Mouse (Mus musculus) neural tube, embryonic 14.5 days (tissue): Measurements from ENCODE around the gene Nrd1. TPM values are rescaled to one million over a fixed set of nuclear protein-coding genes. Genes with fewer than 3 reads are reported as not detected.

Experiments
- ATAC-seq: fragments of 200-750 bp; cut with Nextera tagmentation; 2 replicates; pipeline ENCODE4 v1.8.0; 2017; ENCODE audit warnings: low read depth, mild to moderate bottlenecking, moderate TSS enrichment, moderate library complexity
- H3K27ac ChIP-seq: fragments of 300-500 bp; sonication (generic); 2 replicates; pipeline ENCODE4 v1.5.1; 2014; ENCODE audit warnings: low read depth, mild to moderate bottlenecking, control low read depth, low read length, moderate library complexity, mixed read lengths
- H3K27me3 ChIP-seq: fragments of 300-500 bp; sonication (generic); 2 replicates; pipeline ENCODE4 v1.6.1; 2014; ENCODE audit warnings: low read length; ENCODE audit not compliant: control insufficient read depth, insufficient read depth
- H3K36me3 ChIP-seq: fragments of 300-500 bp; sonication (generic); 2 replicates; pipeline ENCODE4 v1.6.1; 2014; ENCODE audit warnings: low read length, mixed read lengths; ENCODE audit not compliant: control insufficient read depth, insufficient read depth
- H3K4me1 ChIP-seq: fragments of 300-500 bp; sonication (generic); 2 replicates; pipeline ENCODE4 v1.6.1; 2014; ENCODE audit warnings: low read length; ENCODE audit not compliant: control insufficient read depth, insufficient read depth
- H3K4me2 ChIP-seq: fragments of 300-500 bp; sonication (generic); 2 replicates; pipeline ENCODE4 v1.6.1; 2014; ENCODE audit warnings: mild to moderate bottlenecking, low read depth, low read length, control low read depth
- H3K4me3 ChIP-seq: fragments of 300-500 bp; sonication (generic); 2 replicates; pipeline ENCODE4 v1.5.1; 2014; ENCODE audit warnings: low read depth, low read length, control low read depth, mixed read lengths
- H3K9ac ChIP-seq: fragments of 300-500 bp; sonication (generic); replicated peaks from 2 replicates; pipeline ENCODE4 v1.6.1; 2014; ENCODE audit warnings: low read depth, mild to moderate bottlenecking, control low read depth, low read length, mixed read lengths
- H3K9me3 ChIP-seq: fragments of 300-500 bp; sonication (generic); 2 replicates; pipeline ENCODE4 v1.6.1; 2016; ENCODE audit warnings: low read length; ENCODE audit not compliant: control insufficient read depth
- WGBS: fragments of 180-500 bp; shearing (Covaris S2); extraction: QIAGEN DNeasy Blood & Tissue Kit; methylation state at CpG from one replicate; pipeline ENCODE4 v1.1.7; 2014; 5-methylcytosine and 5-hydroxymethylcytosine counted together
- microRNA counts: library from miRNA; unstranded; fragments of <30 nt; microRNA quantifications from one replicate; lab custom pipeline; 2016
- microRNA-seq: library from miRNA; unstranded; fragments of <30 nt; microRNA quantifications from one replicate; pipeline ENCODE4, GENCODE M21; 2016
- polyA plus RNA-seq: library from polyadenylated mRNA; unstranded; fragments of >200 nt; fragmentation: Nextera tagmentation; extraction: Ambion mirVana; gene quantifications from 2 replicates; pipeline ENCODE4 v1.2.1, GENCODE M21; 2014

The Nrd1 gene
- polyA plus RNA-seq, 1 experiment from 2014 or later, result 67.4 TPM

GRCm38 (mm10) chr4:109109686-109110085 lies 109.2 kb downstream of the Nrd1 start:
- no peaks in the 10 kb centered on the region for H3K27me3 ChIP-seq
- WGBS, result 91% methylated on average over 10 of the region's 10 CpGs
- H3K36me3 ChIP-seq, result no peaks in the 10 kb centered on the region
- no peak overlapping the region for H3K9ac ChIP-seq
- H3K9me3 ChIP-seq, result no peaks in the 10 kb centered on the region
- no peak overlapping the region for H3K4me3 ChIP-seq
- no peaks in the 10 kb centered on the region for H3K4me1 ChIP-seq
- no peak for ATAC-seq
- no peak overlapping the region for H3K4me2 ChIP-seq
- H3K27ac ChIP-seq, result no peak overlapping the region

DNA sequence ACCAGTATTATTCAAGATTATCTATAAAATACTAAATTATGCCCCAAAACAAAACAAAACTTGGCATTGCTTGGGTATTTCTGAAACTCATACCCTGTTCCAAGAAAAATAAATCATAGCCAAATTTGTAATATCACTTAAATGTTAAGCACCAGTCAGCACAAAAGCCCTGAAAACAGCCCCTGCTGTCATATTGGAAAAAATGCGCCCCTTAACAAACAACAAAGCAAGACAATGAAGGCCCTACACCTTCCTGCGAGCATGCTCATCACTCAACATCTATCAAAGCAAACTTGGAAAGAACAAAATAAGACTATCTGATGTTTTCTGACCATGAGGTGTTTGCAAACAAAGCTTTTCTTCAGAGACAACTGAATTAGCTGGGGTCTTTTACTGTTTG lies 110.5 kb downstream of the Nrd1 start:
- H3K27ac ChIP-seq, result no peak overlapping the region
- H3K4me2 ChIP-seq, result no peak overlapping the region
- no peaks in the 10 kb centered on the region for H3K9me3 ChIP-seq
- H3K9ac ChIP-seq, result no peak overlapping the region
- H3K36me3 ChIP-seq, result no peaks in the 10 kb centered on the region
- no peak overlapping the region for H3K4me3 ChIP-seq
- ATAC-seq, result no peak
- WGBS, result 89% methylated on average over 2 of the region's 2 CpGs
- H3K4me1 ChIP-seq, result no peaks in the 10 kb centered on the region
- H3K27me3 ChIP-seq, result no peaks in the 10 kb centered on the region

MicroRNAs encoded within 50 kb of the gene (microRNA counts, 519-probe panel; counts per million panel counts)
- not detected for microRNA mmu-miR-761 (lab: Ali Mortazavi, UCI)

Small RNAs within 50 kb of the gene (microRNA-seq; reads per million reads assigned to microRNA genes)
- gene Mir761, result not detected

Other genes starting within 250 kb of the Nrd1 start
- gene Zfyve9, start 219.9 kb upstream of the Nrd1 start, polyA plus RNA-seq, result 7.7 and 14.5 TPM in 2 replicates
- 194 and 196 TPM in 2 replicates for gene Btf3l4, start 167.0 kb upstream of the Nrd1 start, polyA plus RNA-seq
- gene Txndc12, start 166.1 kb upstream of the Nrd1 start, polyA plus RNA-seq, result 75.7 and 82.3 TPM in 2 replicates
- gene Kti12, start 152.9 kb upstream of the Nrd1 start, polyA plus RNA-seq, result 24.7 and 27.8 TPM in 2 replicates
- gene A730015C16Rik, start 152.0 kb upstream of the Nrd1 start, polyA plus RNA-seq, result 0.60 and 1.6 TPM in 2 replicates
- 141 and 213 TPM in 2 replicates for gene Rab3b, start 121.6 kb upstream of the Nrd1 start, polyA plus RNA-seq
- 89.2 and 98.8 TPM in 2 replicates for gene Osbpl9, start 201.6 kb downstream of the Nrd1 start, polyA plus RNA-seq
- 1.6 and 2.2 TPM in 2 replicates for gene Calr4, start 233.8 kb downstream of the Nrd1 start, polyA plus RNA-seq